Mouse (Mus musculus) E14TG2a.4 (cell line): ENCODE data around the gene Gm26602.

Source experiments
- CTCF ChIP-seq: conservative IDR thresholded peaks from 2 replicates; pipeline ENCODE4 v1.5.1; 2014; ENCODE audit warnings: low read length
- POU5F1 ChIP-seq: IDR thresholded peaks from 2 replicates; pipeline ENCODE4 v1.6.1; 2014; ENCODE audit warnings: low read length, borderline replicate concordance

DNA sequence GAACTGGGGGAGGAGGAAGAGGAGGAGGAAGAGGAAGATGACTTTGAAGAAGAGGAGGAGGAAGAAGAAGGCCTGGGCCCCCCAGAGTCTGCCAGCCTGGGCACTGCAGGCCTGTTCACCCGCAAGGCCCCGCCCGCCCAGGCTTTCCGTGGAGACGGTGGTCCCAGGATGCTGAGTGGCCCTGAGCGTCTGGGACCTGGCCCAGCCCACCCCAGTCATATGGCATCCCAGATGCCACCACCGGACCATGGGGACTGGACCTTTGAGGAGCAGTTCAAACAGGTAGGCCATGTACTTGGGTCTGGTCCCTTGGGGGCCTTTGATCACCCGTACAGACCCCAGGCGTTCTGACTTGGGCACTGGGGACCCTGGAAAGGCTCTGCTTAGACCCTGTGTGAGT, 21.1 kb downstream of the Gm26602 start:
- TF ChIP-seq CTCF = no peak
- no peak for TF ChIP-seq POU5F1
